Mouse (Mus musculus): ENCODE data around the gene Gm20721. TPM values are rescaled to one million over a fixed set of nuclear protein-coding genes. Genes with fewer than 3 reads are reported as not detected.

Gm20721 gene
- polyA plus RNA-seq, 1 experiment: not detected

GRCm38 (mm10) chr2:174288673-174289430, 57.7 kb downstream of the Gm20721 start:
- H3K27ac ChIP-seq (ENCODE audit: insufficient read depth, low read depth, low read length): no peak overlapping the region
- no peak overlapping the region for H3K4me3 ChIP-seq (ENCODE audit: low read depth, low read length)
- peaks cover 2% of the 10 kb centered on the region; the same call in 1 of the 2 replicates for H3K4me1 ChIP-seq (ENCODE audit: control insufficient read depth, insufficient read depth, insufficient read length, low read length)
- TF ChIP-seq POLR2A (IDR thresholded peaks at IDR 0.05; ENCODE audit: low read depth, low read length) (no peak), CTCF (IDR thresholded peaks at IDR 0.05; ENCODE audit: extremely low read depth, insufficient read length, insufficient replicate concordance, low read depth, low read length) (no peak)
- 44% methylated on average over 12 of the region's 12 CpGs for WGBS
- H3K27me3 ChIP-seq (ENCODE audit: control insufficient read depth, insufficient read depth, low read length): peaks cover 11% of the 10 kb centered on the region
- H3K36me3 ChIP-seq (ENCODE audit: control insufficient read depth, insufficient read depth, low read length): no peaks in the 10 kb centered on the region

- Histone ChIP-seq H3K36me3 (ENCODE audit: control insufficient read depth, insufficient read depth, low read length) (no peaks in the 10 kb centered on the region), H3K4me1 (ENCODE audit: control insufficient read depth, insufficient read depth, insufficient read length, low read length) (peaks cover 2% of the 10 kb centered on the region; the same call in 1 of the 2 replicates), H3K4me3 (ENCODE audit: low read depth, low read length) (no peak overlapping the region), H3K27ac (ENCODE audit: insufficient read depth, low read depth, low read length) (no peak overlapping the region), H3K27me3 (ENCODE audit: control insufficient read depth, insufficient read depth, low read length) (peaks cover 14% of the 10 kb centered on the region)
- WGBS: 38% methylated on average over 7 of the region's 7 CpGs
- TF ChIP-seq CTCF (IDR thresholded peaks at IDR 0.05; ENCODE audit: extremely low read depth, insufficient read length, insufficient replicate concordance, low read depth, low read length) (no peak), POLR2A (IDR thresholded peaks at IDR 0.05; ENCODE audit: low read depth, low read length) (no peak)
These were observed 58.6 kb downstream of the Gm20721 start for GRCm38 (mm10) chr2:174287921-174288320.

- H3K27ac ChIP-seq (ENCODE audit: insufficient read depth, low read depth, low read length): no peak overlapping the region
- peaks cover 2% of the 10 kb centered on the region; the same call in 1 of the 2 replicates for H3K4me1 ChIP-seq (ENCODE audit: control insufficient read depth, insufficient read depth, insufficient read length, low read length)
- WGBS: 51% methylated on average over 34 of the region's 34 CpGs
- peaks cover 14% of the 10 kb centered on the region for H3K27me3 ChIP-seq (ENCODE audit: control insufficient read depth, insufficient read depth, low read length)
- H3K36me3 ChIP-seq (ENCODE audit: control insufficient read depth, insufficient read depth, low read length): no peaks in the 10 kb centered on the region
- TF ChIP-seq POLR2A (IDR thresholded peaks at IDR 0.05; ENCODE audit: low read depth, low read length) (no peak), CTCF (IDR thresholded peaks at IDR 0.05; ENCODE audit: extremely low read depth, insufficient read length, insufficient replicate concordance, low read depth, low read length) (no peak)
- H3K4me3 ChIP-seq (ENCODE audit: low read depth, low read length): no peak overlapping the region
These were observed 60.5 kb downstream of the Gm20721 start for GRCm38 (mm10) chr2:174285921-174286470.

GRCm38 (mm10) chr2:174284807-174285457, 61.6 kb downstream of the Gm20721 start:
- H3K27me3 ChIP-seq (ENCODE audit: control insufficient read depth, insufficient read depth, low read length): peaks cover 14% of the 10 kb centered on the region
- 0 out of 2 replicates have a peak overlapping the region, but pooled peaks have one; percentile 2 for H3K4me3 ChIP-seq (ENCODE audit: low read depth, low read length)
- TF ChIP-seq CTCF (IDR thresholded peaks at IDR 0.05; ENCODE audit: extremely low read depth, insufficient read length, insufficient replicate concordance, low read depth, low read length) (no peak), POLR2A (IDR thresholded peaks at IDR 0.05; ENCODE audit: low read depth, low read length) (no peak)
- no peaks in the 10 kb centered on the region for H3K36me3 ChIP-seq (ENCODE audit: control insufficient read depth, insufficient read depth, low read length)
- WGBS: 51% methylated on average over 58 of the region's 58 CpGs
- no peak overlapping the region for H3K27ac ChIP-seq (ENCODE audit: insufficient read depth, low read depth, low read length)
- peaks cover 2% of the 10 kb centered on the region; the same call in 1 of the 2 replicates for H3K4me1 ChIP-seq (ENCODE audit: control insufficient read depth, insufficient read depth, insufficient read length, low read length)

DNA sequence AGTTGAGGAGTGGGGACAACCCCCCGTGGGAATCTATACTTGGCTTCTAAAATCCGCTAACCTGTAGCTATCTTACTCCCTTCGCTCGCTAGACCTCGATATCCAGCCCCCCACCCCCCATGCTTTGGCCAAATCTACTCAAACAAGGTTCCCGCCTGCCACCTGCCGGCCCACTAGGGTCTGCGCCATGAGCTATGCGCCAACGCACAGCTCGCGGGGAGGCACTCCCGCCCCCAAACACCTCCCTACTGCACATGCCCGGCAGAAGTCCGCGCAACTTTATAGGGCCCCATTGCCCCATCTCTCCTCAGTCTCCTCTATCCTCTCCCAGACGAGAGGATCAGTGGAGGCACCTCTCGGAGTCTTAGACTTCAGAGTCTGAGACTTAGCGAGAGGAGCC, 62.5 kb downstream of the Gm20721 start, which contains the start of gene Gnas:
Gnas (plus strand) TSS at position 310 of the 400 bp plus-strand sequence.
- H3K36me3 ChIP-seq (ENCODE audit: control insufficient read depth, insufficient read depth, low read length): no peaks in the 10 kb centered on the region
- peaks cover 14% of the 10 kb centered on the region for H3K27me3 ChIP-seq (ENCODE audit: control insufficient read depth, insufficient read depth, low read length)
- no peak within 1 kb of the TSS for H3K27ac ChIP-seq (ENCODE audit: insufficient read depth, low read depth, low read length)
- H3K4me1 ChIP-seq (ENCODE audit: control insufficient read depth, insufficient read depth, insufficient read length, low read length): peaks cover 2% of the 10 kb centered on the region; the same call in 1 of the 2 replicates
- WGBS: 51% methylated on average over 19 of the region's 19 CpGs
- TF ChIP-seq POLR2A (IDR thresholded peaks at IDR 0.05; ENCODE audit: low read depth, low read length) (no peak), CTCF (IDR thresholded peaks at IDR 0.05; ENCODE audit: extremely low read depth, insufficient read length, insufficient replicate concordance, low read depth, low read length) (no peak)
- 0 out of 2 replicates have a peak within 1 kb of the TSS, but pooled peaks have one; percentile 2 for H3K4me3 ChIP-seq (ENCODE audit: low read depth, low read length)

DNA sequence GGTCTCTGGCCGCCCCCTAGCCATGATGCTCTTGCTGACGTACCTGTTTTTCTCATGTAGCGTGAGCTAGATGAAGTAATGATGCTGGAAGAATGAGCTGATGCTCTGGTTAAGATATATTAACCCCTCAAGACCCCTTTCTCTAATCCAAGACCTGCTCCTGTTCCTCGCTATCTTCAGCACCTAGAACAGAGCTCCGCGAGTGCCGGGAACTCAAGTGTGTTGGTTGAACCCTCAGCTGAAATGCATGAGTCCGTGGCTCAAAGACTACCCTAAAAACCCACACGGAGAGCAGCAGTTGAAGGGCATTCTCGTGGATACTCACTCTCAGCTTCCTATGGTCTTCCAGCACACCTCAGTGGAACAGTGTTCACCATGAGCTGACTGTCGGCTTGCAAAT, 63.2 kb downstream of the Gm20721 start:
- no peak overlapping the region for H3K27ac ChIP-seq (ENCODE audit: insufficient read depth, low read depth, low read length)
- H3K4me1 ChIP-seq (ENCODE audit: control insufficient read depth, insufficient read depth, insufficient read length, low read length): peaks cover 2% of the 10 kb centered on the region; the same call in 1 of the 2 replicates
- peaks cover 14% of the 10 kb centered on the region for H3K27me3 ChIP-seq (ENCODE audit: control insufficient read depth, insufficient read depth, low read length)
- 54% methylated on average over 11 of the region's 11 CpGs for WGBS
- no peak overlapping the region for H3K4me3 ChIP-seq (ENCODE audit: low read depth, low read length)
- H3K36me3 ChIP-seq (ENCODE audit: control insufficient read depth, insufficient read depth, low read length): no peaks in the 10 kb centered on the region
- no peak for TF ChIP-seq CTCF (IDR thresholded peaks at IDR 0.05; ENCODE audit: extremely low read depth, insufficient read length, insufficient replicate concordance, low read depth, low read length)
- TF ChIP-seq POLR2A (IDR thresholded peaks at IDR 0.05; ENCODE audit: low read depth, low read length): no peak

Other genes with a start within 250 kb of the Gm20721 start
- gene Npepl1, start 236.4 kb downstream of the Gm20721 start, polyA plus RNA-seq (2012; rRNA removed): 60.6 and 90.9 TPM in 2 replicates
- 295 and 530 TPM in 2 replicates for gene Gnas, start 62.4 kb downstream of the Gm20721 start, polyA plus RNA-seq (2012; rRNA removed)
- 28.8 and 50.4 TPM in 2 replicates for gene Nelfcd, start 69.1 kb upstream of the Gm20721 start, polyA plus RNA-seq (2012; rRNA removed)
- gene Ctsz, start 92.3 kb upstream of the Gm20721 start, polyA plus RNA-seq (2012; rRNA removed): 253 and 363 TPM in 2 replicates
- gene Tubb1, start 104.0 kb upstream of the Gm20721 start, polyA plus RNA-seq (2012; rRNA removed): not detected in 2 replicates
- 157 and 303 TPM in 2 replicates for gene Atp5e, start 117.4 kb upstream of the Gm20721 start, polyA plus RNA-seq (2012; rRNA removed)
- gene Prelid3b, start 126.4 kb upstream of the Gm20721 start, polyA plus RNA-seq (2012; rRNA removed): 33.3 and 36.2 TPM in 2 replicates